Mouse (Mus musculus): ENCODE data around the gene Snx17. TPM values are rescaled to one million over a fixed set of nuclear protein-coding genes. Genes with fewer than 3 reads are reported as not detected.

The Snx17 gene
- 128 and 138 TPM in 2 replicates for polyA plus RNA-seq (2016; fragmentation: Nextera tagmentation; extraction: Ambion mirVana)

DNA sequence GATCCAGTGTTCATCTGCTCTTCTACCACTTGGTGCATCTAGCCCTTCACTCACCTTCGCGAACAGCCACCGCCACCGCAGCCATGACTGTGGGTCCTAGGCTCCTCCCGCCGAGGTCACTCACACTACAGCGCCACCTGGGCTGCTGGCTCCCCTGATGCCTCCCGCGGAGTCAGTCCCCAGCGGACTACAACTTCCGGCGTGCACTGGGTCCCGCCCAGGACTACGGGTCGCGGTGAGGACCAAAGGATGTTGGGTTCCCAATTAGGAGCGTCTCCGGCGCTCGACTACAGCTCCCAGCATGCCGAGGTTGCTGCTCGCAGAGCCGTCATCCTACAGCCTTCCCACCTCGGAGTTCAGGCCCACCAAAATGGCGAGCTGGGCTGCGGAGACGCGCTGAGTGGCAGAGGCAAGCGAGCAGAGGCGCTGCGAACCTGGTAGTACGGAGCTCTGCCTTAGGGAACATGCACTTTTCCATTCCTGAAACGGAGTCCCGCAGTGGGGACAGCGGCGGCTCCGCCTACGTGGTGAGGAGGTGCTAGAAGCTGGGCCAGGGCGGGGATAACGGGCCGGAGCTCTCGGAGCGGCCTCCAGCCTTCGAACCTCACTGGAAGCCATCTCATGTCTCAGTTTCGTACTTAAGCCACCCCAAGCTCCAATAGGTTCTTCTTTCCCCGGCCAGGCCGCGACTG lies at the start of gene Snx17, which contains the start of gene Eif2b4:
Gene Snx17, plus strand, starts transcription at position 289 of the 692 bp plus-strand sequence.
Gene Eif2b4, minus strand, starts transcription at position 492 of the 692 bp plus-strand sequence.
- Histone ChIP-seq H3K9me3 (no peaks in the 10 kb centered on the region), H3K4me1 (replicated peaks) (peaks cover 24% of the 10 kb centered on the region), H3K27ac (peak within 1 kb of the TSS; percentile 92), H3K36me3 (peaks cover 74% of the 10 kb centered on the region), H3K27me3 (ENCODE audit: insufficient read depth, poor library complexity, severe bottlenecking) (no peaks in the 10 kb centered on the region), H3K4me3 (peak within 1 kb of the TSS; percentile 94)
- WGBS, result 0% methylated on average over 48 of the region's 48 CpGs
- peak; percentile 99 for DNase-seq (ENCODE audit: low spot score)

DNA sequence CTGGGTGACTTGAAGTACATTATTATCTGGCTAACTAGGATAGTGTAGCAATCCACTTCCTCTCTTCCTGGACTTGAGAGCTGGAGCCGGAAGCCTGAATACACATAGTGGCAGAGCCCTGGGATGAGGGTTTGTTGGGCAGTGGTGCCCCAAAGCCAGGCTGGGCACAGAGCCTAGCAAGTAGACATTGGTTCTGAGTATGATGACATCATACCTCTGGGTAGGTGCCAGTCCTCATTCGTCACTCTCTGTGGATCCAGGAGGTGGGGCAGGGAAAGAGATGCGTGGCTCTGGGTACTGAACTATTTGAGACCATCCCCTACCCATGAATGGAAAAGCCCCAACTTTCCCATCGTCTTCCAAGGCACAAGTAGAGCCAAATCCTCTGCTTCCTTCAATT lies 43.2 kb upstream of the Snx17 start:
- Histone ChIP-seq H3K27me3 (ENCODE audit: insufficient read depth, poor library complexity, severe bottlenecking) (no peaks in the 10 kb centered on the region), H3K36me3 (peaks cover 59% of the 10 kb centered on the region), H3K27ac (no peak overlapping the region), H3K4me3 (no peak overlapping the region), H3K4me1 (replicated peaks) (peaks cover 12% of the 10 kb centered on the region), H3K9me3 (no peaks in the 10 kb centered on the region)
- no peak for DNase-seq (ENCODE audit: low spot score)
- 95% methylated on average over 4 of the region's 4 CpGs for WGBS

DNA sequence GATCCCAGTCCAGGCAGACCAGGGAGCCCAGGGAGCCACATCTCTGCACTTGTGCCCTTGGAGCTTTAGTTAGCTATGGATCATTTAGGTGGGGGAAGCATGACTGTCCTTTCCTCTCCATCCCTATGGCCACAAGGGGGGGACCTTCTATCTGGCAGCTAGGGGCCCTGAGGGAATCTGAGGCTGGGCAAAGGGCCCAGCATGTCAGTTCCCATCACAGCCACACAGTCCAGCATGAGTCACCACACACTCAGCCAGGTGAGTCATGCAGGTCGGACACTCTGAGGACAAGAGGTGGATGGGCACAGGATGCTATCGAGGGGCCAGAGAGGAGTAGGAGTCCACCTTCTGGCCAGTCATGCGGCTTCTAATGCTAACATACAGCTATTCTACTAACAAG lies 41.3 kb upstream of the Snx17 start:
- H3K27me3 ChIP-seq (ENCODE audit: insufficient read depth, poor library complexity, severe bottlenecking), result no peaks in the 10 kb centered on the region
- H3K4me1 ChIP-seq (replicated peaks), result peaks cover 13% of the 10 kb centered on the region
- 89% methylated on average over 3 of the region's 3 CpGs for WGBS
- DNase-seq (ENCODE audit: low spot score), result no peak
- H3K9me3 ChIP-seq, result no peaks in the 10 kb centered on the region
- no peak overlapping the region for H3K4me3 ChIP-seq
- no peak overlapping the region for H3K27ac ChIP-seq
- H3K36me3 ChIP-seq, result peaks cover 59% of the 10 kb centered on the region

DNA sequence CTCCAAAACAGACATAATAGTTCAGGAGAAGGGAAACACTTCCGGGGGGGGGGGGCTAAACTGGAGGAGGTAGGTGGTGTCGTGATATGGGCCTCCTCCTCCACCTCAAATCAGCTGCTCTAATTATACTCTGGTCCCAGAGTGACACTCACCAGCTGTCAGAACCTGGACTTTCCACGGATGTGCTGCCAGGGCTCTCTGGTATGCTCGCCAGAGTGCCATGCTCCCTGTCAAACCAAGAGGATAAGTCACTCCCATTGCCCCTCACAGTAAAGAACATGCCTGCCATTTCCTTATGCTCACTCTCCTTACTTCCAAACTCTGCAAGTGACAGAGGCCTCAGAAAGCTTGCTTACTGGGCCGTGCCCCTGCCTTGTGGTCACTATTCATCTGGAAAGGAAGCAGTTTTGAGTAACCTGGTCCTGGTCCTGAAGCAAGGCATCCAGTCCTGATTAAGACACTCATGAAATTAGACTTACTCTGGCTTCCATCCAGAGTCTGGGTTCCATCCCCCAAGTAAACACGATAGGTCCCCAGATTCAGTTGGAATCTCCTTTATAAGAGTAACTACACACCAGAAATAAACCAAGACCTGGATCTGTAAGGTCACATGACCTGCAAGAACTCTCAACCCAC lies 39.4 kb upstream of the Snx17 start:
- no peak for DNase-seq (ENCODE audit: low spot score)
- Histone ChIP-seq H3K4me1 (replicated peaks) (peaks cover 13% of the 10 kb centered on the region), H3K9me3 (no peaks in the 10 kb centered on the region), H3K36me3 (peaks cover 62% of the 10 kb centered on the region), H3K27me3 (ENCODE audit: insufficient read depth, poor library complexity, severe bottlenecking) (no peaks in the 10 kb centered on the region), H3K27ac (peak overlapping the region; percentile 87), H3K4me3 (peak overlapping the region; percentile 69)
- 42% methylated on average over 6 of the region's 6 CpGs for WGBS

DNA sequence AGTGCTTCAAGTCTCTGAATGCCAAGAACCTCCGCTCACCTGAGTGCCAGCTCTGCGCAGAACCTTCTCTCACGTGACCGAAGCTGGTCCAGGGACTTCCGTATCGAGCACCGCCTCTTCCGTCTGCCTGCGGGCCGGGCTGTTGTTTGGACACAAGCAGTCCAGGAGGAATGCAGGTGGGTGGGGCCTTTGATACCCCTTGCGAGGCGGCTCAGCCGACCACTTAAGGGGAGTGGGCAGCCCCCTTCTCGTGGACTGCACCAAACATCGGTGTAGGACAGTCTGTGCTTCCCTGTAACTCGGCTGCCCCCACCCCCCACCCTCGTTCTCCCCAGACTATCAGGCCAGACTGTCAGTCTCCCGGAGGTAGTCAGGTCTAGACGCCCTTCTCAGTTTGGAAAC lies 38.9 kb upstream of the Snx17 start, which contains the start of gene Mpv17:
Gene Mpv17, minus strand, starts transcription at position 100 of the 402 bp plus-strand sequence.
- DNase-seq (ENCODE audit: low spot score), result peak; percentile 85
- H3K4me1 ChIP-seq (replicated peaks), result peaks cover 13% of the 10 kb centered on the region
- H3K36me3 ChIP-seq, result peaks cover 64% of the 10 kb centered on the region
- no peaks in the 10 kb centered on the region for H3K9me3 ChIP-seq
- no peaks in the 10 kb centered on the region for H3K27me3 ChIP-seq (ENCODE audit: insufficient read depth, poor library complexity, severe bottlenecking)
- peak within 1 kb of the TSS; percentile 69 for H3K4me3 ChIP-seq
- WGBS, result under 1% methylated on average over 19 of the region's 19 CpGs
- peak within 1 kb of the TSS; percentile 87 for H3K27ac ChIP-seq

DNA sequence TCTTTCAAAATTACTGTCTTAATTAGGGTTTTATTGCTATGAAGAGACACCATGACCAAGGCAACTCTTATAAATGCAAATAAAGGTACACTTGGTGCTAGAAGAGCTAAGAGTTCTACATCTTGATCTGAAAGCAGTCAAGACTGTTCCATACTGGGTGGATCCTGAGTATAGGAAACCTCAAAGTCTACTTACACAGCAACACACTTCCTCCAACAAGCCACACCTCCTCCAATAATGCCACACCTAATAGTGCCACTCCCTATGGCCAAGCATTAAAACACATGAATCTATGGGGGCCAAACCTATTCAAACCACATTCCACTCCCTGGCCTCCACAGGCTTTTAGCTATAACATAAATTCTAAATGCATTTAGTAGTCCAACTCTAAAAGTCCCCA lies 30.6 kb upstream of the Snx17 start:
- H3K4me1 ChIP-seq (replicated peaks), result no peaks in the 10 kb centered on the region
- no peaks in the 10 kb centered on the region for H3K27me3 ChIP-seq (ENCODE audit: insufficient read depth, poor library complexity, severe bottlenecking)
- H3K36me3 ChIP-seq, result peaks cover 100% of the 10 kb centered on the region
- no peaks in the 10 kb centered on the region for H3K9me3 ChIP-seq
- H3K27ac ChIP-seq, result no peak overlapping the region
- DNase-seq (ENCODE audit: low spot score), result no peak
- no peak overlapping the region for H3K4me3 ChIP-seq

DNA sequence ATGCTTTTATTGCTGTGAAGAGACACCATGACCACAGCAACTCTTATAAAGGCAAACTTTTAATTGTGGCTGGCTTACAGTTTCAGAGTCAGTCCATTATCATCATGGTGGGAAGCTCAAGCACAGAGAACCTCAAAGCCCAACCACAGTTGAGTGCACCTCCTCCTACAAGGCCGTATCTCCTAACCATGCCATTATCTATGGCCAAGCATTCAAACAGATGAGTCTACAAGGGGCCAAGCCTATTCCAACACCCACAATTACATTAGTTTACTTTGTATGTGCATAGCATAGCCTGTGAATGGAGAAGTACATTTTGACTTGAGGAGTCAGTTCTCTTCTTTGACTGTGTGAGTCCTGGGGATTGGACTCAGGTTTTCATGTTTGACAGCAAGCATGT lies 28.1 kb upstream of the Snx17 start:
- DNase-seq (ENCODE audit: low spot score), result no peak
- Histone ChIP-seq H3K27me3 (ENCODE audit: insufficient read depth, poor library complexity, severe bottlenecking) (no peaks in the 10 kb centered on the region), H3K36me3 (peaks cover 100% of the 10 kb centered on the region), H3K9me3 (no peaks in the 10 kb centered on the region), H3K27ac (no peak overlapping the region), H3K4me3 (no peak overlapping the region), H3K4me1 (replicated peaks) (no peaks in the 10 kb centered on the region)
- WGBS, result 96% methylated on average over 1 of the region's 1 CpGs

DNA sequence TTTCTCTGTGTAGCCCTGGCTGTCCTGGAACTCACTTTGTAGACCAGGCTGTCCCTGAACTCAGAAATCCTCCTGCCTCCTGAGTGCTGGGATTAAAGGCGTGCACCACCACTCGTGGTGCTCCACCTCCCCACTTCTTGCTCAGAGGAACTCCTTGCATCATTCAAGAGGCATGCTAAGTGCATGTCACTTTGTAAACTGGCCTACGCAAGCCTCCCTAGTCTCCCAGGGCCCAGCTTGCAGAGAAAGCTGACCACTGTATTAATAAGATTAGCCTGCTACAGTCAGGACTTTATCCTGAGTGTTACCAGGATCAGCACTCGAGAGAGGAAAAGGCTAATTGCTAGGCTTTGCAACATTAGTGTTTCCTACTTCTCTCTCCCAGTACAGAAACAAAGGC lies 24.4 kb upstream of the Snx17 start:
- no peak overlapping the region for H3K4me3 ChIP-seq
- DNase-seq (ENCODE audit: low spot score), result no peak
- no peak overlapping the region for H3K27ac ChIP-seq
- H3K9me3 ChIP-seq, result no peaks in the 10 kb centered on the region
- no peaks in the 10 kb centered on the region for H3K27me3 ChIP-seq (ENCODE audit: insufficient read depth, poor library complexity, severe bottlenecking)
- H3K36me3 ChIP-seq, result peaks cover 98% of the 10 kb centered on the region
- WGBS, result 94% methylated on average over 4 of the region's 4 CpGs
- H3K4me1 ChIP-seq (replicated peaks), result no peaks in the 10 kb centered on the region

DNA sequence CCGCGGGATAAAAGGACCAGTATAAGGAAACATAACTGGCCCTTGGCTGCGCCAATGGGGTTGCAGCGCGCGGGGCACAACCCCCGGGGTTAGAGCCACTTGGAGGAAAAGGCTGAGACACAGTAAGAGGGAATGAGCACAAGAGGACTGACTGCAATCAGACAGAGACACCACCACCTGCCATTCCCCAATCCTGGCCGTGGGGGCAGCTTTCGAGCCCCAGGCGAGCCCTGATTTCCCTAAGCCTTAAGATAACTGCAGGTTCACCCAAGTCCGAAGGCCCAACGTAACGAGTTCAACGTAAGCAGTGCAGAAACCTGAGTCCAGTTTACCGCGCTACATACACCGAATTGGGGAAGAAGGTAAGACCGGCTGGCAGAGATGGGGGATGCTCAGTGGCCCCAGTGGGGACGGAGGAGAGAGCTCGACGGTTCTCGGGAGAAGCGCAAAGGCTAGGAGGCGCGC lies 13.7 kb upstream of the Snx17 start:
- Histone ChIP-seq H3K36me3 (peaks cover 26% of the 10 kb centered on the region), H3K9me3 (no peaks in the 10 kb centered on the region), H3K27me3 (ENCODE audit: insufficient read depth, poor library complexity, severe bottlenecking) (no peaks in the 10 kb centered on the region), H3K4me1 (replicated peaks) (peaks cover 13% of the 10 kb centered on the region), H3K4me3 (peak overlapping the region; percentile 84), H3K27ac (peak overlapping the region; percentile 96)
- 0% methylated on average over 25 of the region's 25 CpGs for WGBS
- peak; percentile 48 for DNase-seq (ENCODE audit: low spot score)

DNA sequence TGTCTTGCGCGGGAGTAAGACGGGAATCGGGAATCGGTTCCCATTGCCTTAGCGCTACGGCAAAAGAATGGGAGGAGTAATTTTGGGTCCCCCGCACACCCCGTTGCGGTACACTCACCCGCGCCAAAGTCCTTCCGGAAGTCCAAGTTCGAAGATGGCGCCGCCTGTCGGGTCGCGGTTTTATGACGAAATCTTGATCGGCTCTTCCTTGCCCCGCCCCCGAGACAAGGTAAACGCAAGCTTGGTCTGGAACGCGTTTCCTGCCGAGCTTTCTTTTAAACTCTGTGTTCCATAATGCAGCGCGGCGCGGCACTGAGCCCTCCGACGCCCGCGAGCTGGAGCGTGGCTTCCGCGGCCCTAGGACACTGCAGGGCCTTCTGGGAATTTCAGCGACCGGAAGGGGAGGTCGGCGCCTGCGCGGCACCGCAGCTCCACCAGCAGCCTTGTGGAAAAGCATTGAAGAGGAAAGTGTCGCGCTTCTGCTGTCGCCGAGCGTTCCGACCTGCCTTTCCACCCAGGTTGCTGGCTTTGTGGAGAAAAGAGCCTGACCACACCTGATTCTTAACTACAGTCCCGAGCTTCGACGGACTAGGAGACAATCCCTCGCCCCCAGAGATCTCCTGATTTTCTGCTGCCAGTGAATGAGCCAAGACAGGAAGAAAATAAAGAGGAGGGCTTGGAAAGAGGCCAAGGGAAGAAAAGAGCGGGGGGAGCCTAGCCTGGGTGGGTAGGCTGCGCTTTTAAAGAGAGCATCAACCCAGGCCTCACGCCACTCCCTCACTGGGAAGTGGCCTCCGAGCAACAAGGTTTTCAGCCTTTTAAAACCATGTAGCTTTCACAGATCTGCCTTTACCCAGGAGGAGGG lies 13.0 kb upstream of the Snx17 start, which contains the start of the genes Gm29609 and Gtf3c2:
Gene Gm29609, minus strand, starts transcription at position 146 of the 865 bp plus-strand sequence.
Gene Gtf3c2, minus strand, starts transcription at position 379 of the 865 bp plus-strand sequence.
- peaks cover 13% of the 10 kb centered on the region for H3K4me1 ChIP-seq (replicated peaks)
- peak within 1 kb of the TSS; percentile 96 for H3K27ac ChIP-seq
- peaks cover 19% of the 10 kb centered on the region; the same call in 1 of the 2 replicates for H3K36me3 ChIP-seq
- H3K27me3 ChIP-seq (ENCODE audit: insufficient read depth, poor library complexity, severe bottlenecking), result no peaks in the 10 kb centered on the region
- DNase-seq (ENCODE audit: low spot score), result peak; percentile 93
- H3K9me3 ChIP-seq, result no peaks in the 10 kb centered on the region
- peak within 1 kb of the TSS; percentile 84 for H3K4me3 ChIP-seq
- WGBS, result under 1% methylated on average over 59 of the region's 59 CpGs

DNA sequence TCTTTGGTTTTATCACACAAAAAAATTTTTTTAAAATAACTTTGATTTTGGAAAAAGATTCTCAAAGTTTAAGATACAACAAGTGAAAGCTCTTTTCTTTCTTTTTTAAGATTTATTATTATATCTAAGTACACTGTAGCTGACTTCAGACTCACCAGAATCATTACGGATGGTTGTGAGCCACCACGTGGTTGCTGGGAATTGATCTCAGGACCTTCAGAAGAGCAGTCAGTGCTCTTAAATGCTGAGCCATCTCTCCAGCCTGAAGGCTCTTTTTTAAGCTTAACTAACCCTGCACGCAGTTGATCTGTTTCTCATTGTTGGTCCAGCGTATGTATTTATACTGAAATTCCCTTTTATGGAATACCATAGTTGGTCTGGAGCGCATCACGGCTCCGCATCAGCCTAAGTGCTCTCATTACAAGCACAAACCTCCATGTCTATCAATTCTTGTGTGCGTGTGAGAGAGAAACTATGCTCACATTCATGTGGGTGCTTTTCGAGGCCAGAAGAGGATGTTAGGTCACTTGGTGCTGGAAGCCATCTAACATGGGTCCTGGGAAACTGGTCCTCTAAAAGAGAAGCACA lies 11.8 kb upstream of the Snx17 start:
- Histone ChIP-seq H3K4me1 (replicated peaks) (peaks cover 13% of the 10 kb centered on the region), H3K27ac (no peak overlapping the region), H3K27me3 (ENCODE audit: insufficient read depth, poor library complexity, severe bottlenecking) (no peaks in the 10 kb centered on the region), H3K36me3 (peaks cover 14% of the 10 kb centered on the region; the same call in 1 of the 2 replicates), H3K9me3 (no peaks in the 10 kb centered on the region), H3K4me3 (peak overlapping the region; percentile 84)
- 93% methylated on average over 9 of the region's 9 CpGs for WGBS
- no peak for DNase-seq (ENCODE audit: low spot score)

DNA sequence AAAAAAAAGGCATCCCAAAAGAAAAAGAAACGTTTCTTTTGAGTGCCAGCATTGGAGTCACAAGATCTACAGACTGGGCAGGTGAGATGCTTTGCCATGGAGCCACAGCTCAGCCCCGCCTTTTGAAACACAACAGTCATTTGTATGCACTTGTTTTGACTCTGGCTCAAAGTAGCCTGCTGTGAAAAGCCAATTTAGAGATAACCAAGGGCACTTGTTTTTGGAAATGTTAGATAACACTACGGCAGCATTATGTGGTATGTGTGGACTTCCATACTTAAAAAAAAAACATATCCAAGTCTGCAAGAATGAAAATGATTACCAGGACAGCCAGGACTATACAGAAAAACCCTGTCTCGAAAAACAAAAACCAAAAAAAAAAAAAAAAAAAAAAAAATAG lies 9.3 kb upstream of the Snx17 start:
- Histone ChIP-seq H3K9me3 (no peaks in the 10 kb centered on the region), H3K27ac (no peak overlapping the region), H3K4me1 (replicated peaks) (peaks cover 11% of the 10 kb centered on the region), H3K36me3 (peaks cover 23% of the 10 kb centered on the region), H3K27me3 (ENCODE audit: insufficient read depth, poor library complexity, severe bottlenecking) (no peaks in the 10 kb centered on the region), H3K4me3 (no peak overlapping the region)
- DNase-seq (ENCODE audit: low spot score), result no peak
- 70% methylated on average over 4 of the region's 4 CpGs for WGBS
